Mouse (Mus musculus) thymus, postnatal 36 days (tissue): Measurements from ENCODE around the gene 2900026A02Rik.

Experiments used
- DNase-seq, 2 experiments: peaks; one replicate each; pipeline ENCODE4 v3.0.0; 2022; ENCODE audit warnings: mixed read lengths in 2 of 2

2900026A02Rik gene

GRCm38 (mm10) chr5:113173318-113173717, 47.7 kb downstream of the 2900026A02Rik start:
- DNase-seq = peak; percentile 53 to 55

DNA sequence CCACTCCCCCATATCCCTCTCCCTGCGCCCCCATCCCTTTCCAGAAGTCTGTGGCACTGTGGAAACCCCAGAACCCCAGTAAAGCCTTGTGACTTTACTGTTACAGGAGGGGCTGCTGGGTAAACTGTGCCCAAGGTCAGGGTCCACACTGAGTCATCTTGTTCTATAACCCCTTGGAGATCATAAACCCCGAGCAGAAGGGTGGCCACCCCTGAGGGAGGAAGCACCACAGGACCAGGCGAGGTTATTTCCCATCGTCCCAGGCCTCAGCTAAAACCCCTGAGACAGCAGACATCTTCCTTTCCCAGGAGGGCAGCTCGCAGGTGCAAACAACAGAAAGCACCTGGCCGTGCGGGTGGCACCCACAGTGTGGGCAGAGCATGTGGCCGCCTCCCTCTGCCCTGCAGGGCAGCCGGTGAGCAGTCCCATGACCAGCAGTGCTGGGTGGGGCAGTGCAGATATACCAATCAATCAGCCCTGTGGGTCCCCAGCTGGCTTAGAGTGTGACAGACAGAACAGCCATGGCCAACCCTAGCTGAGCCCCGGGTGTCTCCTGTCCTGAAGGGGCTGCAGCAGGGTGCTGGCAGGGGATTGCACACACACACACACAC, 49.0 kb downstream of the 2900026A02Rik start:
- DNase-seq = no peak

DNA sequence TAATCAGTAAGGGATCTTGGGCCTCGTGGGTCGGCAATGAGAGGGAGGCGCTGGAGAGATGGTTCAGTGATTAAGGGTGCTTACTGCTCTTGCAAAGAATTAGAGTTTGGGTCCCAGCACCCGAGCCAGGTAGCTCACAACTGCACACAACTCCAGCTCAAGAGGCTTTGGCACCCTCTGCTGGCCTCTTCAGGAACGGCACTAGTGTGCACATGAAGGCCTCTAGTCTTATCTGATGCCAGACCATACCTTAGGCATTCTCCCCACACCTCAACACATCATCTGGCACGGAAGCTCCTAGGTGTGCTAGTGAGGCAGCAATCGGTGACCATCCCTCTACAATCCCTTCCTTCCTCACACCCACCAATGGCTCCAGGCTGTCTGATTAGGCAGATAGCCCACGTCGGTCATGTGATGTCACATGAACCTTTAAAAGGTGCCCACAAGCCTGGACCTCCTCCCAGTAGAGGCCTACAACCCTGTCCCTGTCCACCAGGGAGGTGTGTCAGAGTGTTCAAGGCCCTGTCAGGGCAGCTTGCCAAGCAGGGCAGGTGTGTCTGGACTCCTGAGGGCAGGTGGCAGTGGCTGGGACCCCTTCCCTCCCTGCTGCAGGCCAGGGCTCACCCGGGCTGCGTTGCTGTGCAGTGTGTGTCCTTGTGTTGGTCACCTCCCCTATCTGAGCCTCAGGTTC, 50.8 kb downstream of the 2900026A02Rik start:
- peak; percentile 33 to 35 for DNase-seq

DNA sequence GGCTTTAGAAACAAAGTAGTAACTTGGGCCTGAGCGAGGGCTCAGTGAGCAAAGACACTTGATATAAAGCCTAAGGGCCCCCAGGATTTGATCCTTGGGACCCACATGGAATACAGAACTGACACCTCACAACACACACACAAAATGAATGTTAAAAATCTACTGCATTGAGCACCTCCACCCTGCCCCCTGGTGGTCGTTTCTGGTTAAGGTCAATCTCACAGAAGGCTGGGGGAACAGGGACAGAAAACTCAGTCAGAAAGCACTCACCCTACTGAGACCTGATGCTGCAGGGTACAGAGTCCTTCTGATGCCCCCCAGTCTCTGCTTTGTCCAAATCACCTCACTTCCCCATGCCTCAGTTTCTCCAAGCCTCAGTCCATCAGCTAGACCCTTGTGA, 53.3 kb downstream of the 2900026A02Rik start:
- DNase-seq = no peak

- no peak for DNase-seq
Observed at GRCm38 (mm10) chr5:113165481-113165880, 55.6 kb downstream of the 2900026A02Rik start.

- peak; percentile 35 to 52 for DNase-seq
Observed at GRCm38 (mm10) chr5:113164873-113165441, 56.1 kb downstream of the 2900026A02Rik start.

GRCm38 (mm10) chr5:113164448-113164847, 56.6 kb downstream of the 2900026A02Rik start:
- DNase-seq = no peak

GRCm38 (mm10) chr5:113163116-113163515, 57.9 kb downstream of the 2900026A02Rik start:
- peak in 1 of 2 experiments; percentile 33 for DNase-seq

DNA sequence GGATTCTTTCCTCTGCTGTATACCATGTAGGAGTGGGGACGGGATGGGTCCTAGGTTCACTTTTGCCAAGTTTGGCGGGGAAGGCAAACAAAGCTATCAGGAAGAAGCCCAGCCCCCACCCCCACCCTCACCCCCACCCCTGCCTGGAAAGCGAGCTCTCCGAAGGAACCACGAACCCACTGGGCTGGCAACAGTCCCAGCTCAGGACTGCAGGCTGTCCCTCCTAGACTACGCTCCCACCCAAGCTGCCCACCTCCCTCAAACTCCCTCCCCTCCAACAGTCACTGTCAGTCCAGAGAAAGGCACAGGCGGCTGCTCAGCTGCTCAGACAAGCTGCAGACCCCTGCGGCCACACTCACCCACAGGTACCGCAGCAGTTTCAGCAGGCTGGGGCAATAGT, 58.3 kb downstream of the 2900026A02Rik start:
- no peak for DNase-seq

GRCm38 (mm10) chr5:113161576-113161975, 59.5 kb downstream of the 2900026A02Rik start:
- DNase-seq = no peak

DNA sequence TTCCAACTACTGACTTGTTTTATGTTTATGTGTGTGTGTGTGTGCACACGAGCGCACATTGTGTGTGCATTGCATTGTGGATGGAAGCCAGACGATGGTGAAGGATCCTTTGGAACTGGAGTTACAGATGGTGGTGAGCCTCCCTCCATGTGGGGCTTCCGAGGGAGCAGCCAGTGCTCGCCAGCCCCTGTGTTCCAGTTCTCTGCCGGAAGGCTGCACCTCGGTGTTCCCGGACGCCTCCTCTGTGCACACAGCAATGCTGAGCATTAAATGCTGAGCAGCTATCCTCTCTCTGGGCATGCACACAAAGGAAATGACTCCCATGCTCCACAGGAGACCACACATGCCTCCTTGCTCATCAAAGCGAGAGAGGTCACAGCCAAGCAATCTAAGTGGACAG, 60.7 kb downstream of the 2900026A02Rik start:
- DNase-seq = no peak

- no peak for DNase-seq
Observed at GRCm38 (mm10) chr5:113158759-113159355, 62.2 kb downstream of the 2900026A02Rik start.

DNA sequence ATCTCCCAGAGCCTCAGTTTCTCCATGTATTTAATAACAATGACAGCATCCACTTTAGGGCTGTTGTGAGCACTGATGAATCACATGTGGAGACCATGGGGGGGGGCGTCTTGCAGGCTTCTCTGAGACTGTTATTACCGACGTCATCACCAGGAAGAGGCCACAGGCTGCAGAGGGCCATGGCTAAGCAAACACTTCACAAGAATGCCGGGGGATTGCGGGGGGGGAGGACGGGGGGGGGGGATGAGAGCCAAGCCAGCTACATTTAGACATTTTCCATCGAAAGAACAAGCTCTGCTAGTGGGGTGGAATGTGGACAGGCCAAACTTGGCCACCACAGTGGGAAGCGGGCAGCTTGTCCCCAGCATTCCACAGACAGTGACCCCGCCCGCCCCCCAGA, 63.4 kb downstream of the 2900026A02Rik start:
- no peak for DNase-seq

- DNase-seq = no peak
Observed at GRCm38 (mm10) chr5:113157006-113157405, 64.0 kb downstream of the 2900026A02Rik start.

- DNase-seq = peak; percentile 49 to 63
Observed at GRCm38 (mm10) chr5:113155133-113155532, 65.9 kb downstream of the 2900026A02Rik start.

DNA sequence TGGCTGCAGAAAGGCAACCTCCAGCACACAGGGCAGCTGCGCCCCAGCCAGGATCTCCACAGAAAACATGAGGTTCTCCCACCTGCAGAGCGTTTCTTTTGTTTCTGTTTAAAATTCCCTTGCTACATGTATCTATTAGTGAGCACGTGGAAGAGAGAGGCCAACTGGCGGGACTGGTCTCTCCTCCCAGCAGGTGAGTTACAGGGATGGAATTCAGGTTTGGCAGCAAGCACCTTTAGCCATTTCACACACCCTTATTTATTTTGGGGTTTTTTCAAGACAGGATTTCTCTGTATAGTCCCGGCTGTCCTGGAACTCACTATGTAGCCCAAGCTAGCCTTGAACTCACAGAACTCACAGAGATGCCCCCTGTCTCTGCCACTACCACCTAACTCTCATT, 66.6 kb downstream of the 2900026A02Rik start:
- no peak for DNase-seq

GRCm38 (mm10) chr5:113153508-113153830, 67.6 kb downstream of the 2900026A02Rik start:
- DNase-seq = no peak

GRCm38 (mm10) chr5:113152663-113153507, 68.2 kb downstream of the 2900026A02Rik start:
- DNase-seq = no peak

GRCm38 (mm10) chr5:113151554-113152103, 69.4 kb downstream of the 2900026A02Rik start:
- DNase-seq = no peak

DNA sequence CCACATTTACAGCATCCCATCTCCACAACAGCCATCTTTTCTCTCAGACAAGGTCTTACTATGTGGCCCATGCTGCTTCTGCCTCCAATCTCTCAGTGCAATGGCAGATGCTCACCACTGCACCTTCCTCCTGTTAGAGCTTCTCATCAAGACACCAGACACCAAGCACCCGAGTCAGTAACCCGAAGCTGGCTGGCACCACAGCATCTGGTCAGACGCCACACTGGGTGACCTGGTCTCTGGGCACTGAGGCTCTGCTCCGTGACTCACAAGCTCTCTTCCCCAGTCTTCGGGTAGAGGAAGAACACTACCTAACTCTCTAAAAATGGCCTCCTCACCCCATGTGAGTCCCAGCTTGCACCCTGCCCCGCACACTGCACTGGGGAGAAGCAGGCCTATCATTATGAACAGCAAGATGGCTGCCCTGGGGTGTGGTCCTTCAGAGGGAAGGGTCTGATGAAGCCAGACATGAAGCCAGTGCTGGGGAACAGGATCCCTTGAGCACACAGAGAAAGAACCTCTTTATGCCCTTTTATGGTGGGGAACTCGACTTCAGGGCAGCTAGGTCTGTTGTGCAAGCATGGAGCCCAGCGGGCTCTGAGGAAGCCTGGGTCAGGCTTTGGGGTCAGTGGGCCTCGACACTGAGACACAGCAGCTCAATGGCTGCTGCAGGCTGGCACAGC, 70.0 kb downstream of the 2900026A02Rik start:
- no peak for DNase-seq

- no peak for DNase-seq
Observed at GRCm38 (mm10) chr5:113149052-113149451, 72.0 kb downstream of the 2900026A02Rik start.

DNA sequence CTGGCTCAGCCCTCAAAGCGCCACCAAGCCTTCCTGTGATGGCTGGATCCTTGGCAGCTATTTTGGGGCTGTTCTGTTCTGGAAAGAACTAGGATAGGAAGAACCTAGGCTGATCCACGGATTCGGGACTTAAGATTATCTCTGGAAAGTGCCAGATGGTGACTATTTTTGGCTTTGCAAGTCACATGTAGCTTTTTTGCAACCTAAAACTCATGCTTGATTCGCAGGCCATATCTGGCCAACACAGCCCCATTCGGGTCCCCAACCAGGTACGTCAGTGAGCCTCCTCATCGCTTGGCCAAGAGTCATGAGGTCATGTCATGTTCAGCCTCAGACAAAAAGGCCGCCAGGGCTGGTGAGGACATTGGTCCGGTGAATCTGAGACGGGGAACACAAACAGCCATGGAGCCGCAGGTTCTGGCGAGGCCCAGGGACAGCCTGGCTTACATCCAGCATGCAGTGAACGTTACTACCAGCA, 73.0 kb downstream of the 2900026A02Rik start:
- no peak for DNase-seq
